Mouse (Mus musculus) kidney, postnatal 14 days (tissue): ENCODE results near the gene Itsn2.
"Not testable (repeated sequence)": the region's sequence is repeated elsewhere in the genome, so short reads cannot be mapped to it uniquely, and the experiment has no call there.

ENCODE experiments used
- DNase-seq: peaks from one replicate; pipeline ENCODE4 v3.0.0; 2022; ENCODE audit warnings: mixed read lengths

Gene Itsn2

GRCm38 (mm10) chr12:4709926-4710325 lies 117.5 kb downstream of the Itsn2 start:
- no peak for DNase-seq

GRCm38 (mm10) chr12:4713361-4713760 lies 120.9 kb downstream of the Itsn2 start:
- DNase-seq, result no peak

GRCm38 (mm10) chr12:4715606-4716005 lies 123.2 kb downstream of the Itsn2 start:
- no peak for DNase-seq

GRCm38 (mm10) chr12:4717417-4717816 lies 125.0 kb downstream of the Itsn2 start:
- DNase-seq, result peak; percentile 19

- no peak for DNase-seq
Measured at GRCm38 (mm10) chr12:4719066-4719761, 126.8 kb downstream of the Itsn2 start.

GRCm38 (mm10) chr12:4719762-4720754 lies 127.6 kb downstream of the Itsn2 start:
- no peak for DNase-seq

GRCm38 (mm10) chr12:4729165-4729564 lies 136.7 kb downstream of the Itsn2 start:
- DNase-seq, result no peak

- DNase-seq, result no peak
Measured at GRCm38 (mm10) chr12:4731629-4732028, 139.2 kb downstream of the Itsn2 start.

GRCm38 (mm10) chr12:4732332-4732731 lies 139.9 kb downstream of the Itsn2 start:
- DNase-seq, result no peak

- DNase-seq, result no peak
Measured at GRCm38 (mm10) chr12:4738031-4738576, 145.7 kb downstream of the Itsn2 start, which contains the start of gene Fam228a. Fam228a (minus strand) TSS chr12:4738430.

- DNase-seq, result no peak
Measured at GRCm38 (mm10) chr12:4740823-4741222, 148.4 kb downstream of the Itsn2 start.

- no peak for DNase-seq
Measured at GRCm38 (mm10) chr12:4742183-4742582, 149.7 kb downstream of the Itsn2 start.

GRCm38 (mm10) chr12:4744486-4744885 lies 152.0 kb downstream of the Itsn2 start:
- DNase-seq, result no peak

GRCm38 (mm10) chr12:4754451-4754850 lies 162.0 kb downstream of the Itsn2 start:
- not testable (repeated sequence) for DNase-seq

- DNase-seq, result peak; percentile 19
Measured at GRCm38 (mm10) chr12:4757060-4757459, 164.6 kb downstream of the Itsn2 start.
